Mouse (Mus musculus): ENCODE results near the gene Iqcg. TPM values are rescaled to one million over a fixed set of nuclear protein-coding genes. Genes with fewer than 3 reads are reported as not detected.
A peak's percentile ranks its signal among the peaks of the same experiment; 100 is the strongest.
"Not testable (repeated sequence)": the region's sequence is repeated elsewhere in the genome, so short reads cannot be mapped to it uniquely, and the experiment has no call there.

Iqcg gene
- total RNA-seq (2021), result 1 to 10 TPM; 3.9 TPM
- long read RNA-seq, experiment 1, partial matches to known transcripts, result 31 of 33 reads
- long read RNA-seq, experiment 1, other reads (novel, unspliced or antisense), result 2 of 33 reads
- long read RNA-seq, experiment 2, partial matches to known transcripts, result 25 of 28 reads
- long read RNA-seq, experiment 2, other reads (novel, unspliced or antisense), result 3 of 28 reads

GRCm38 (mm10) chr16:33056095-33056785 is at the start of gene Iqcg, which contains the start of gene Rpl35a:
Iqcg (minus strand) TSS chr16:33056218.
Rpl35a (plus strand) TSS chr16:33056453.
- DNase-seq, result peak; percentile 75 to 90
- intact Hi-C loops (cut with DNase I), result no loop called here

GRCm38 (mm10) chr16:33085666-33086065 is 29.6 kb upstream of the Iqcg start:
- intact Hi-C loops (cut with DNase I), result no loop called here
- DNase-seq, result no peak

- intact Hi-C loops (cut with DNase I), result no loop called here
- DNase-seq, result no peak
Observed at GRCm38 (mm10) chr16:33083996-33084395, 28.0 kb upstream of the Iqcg start.

GRCm38 (mm10) chr16:33082951-33083350 is 26.9 kb upstream of the Iqcg start:
- intact Hi-C loops (cut with DNase I), result no loop called here
- DNase-seq, result no peak

- DNase-seq, result no peak
- intact Hi-C loops (cut with DNase I), result no loop called here
Observed at GRCm38 (mm10) chr16:33080063-33080462, 24.0 kb upstream of the Iqcg start.

- DNase-seq, result no peak
- intact Hi-C loops (cut with DNase I), result no loop called here
Observed at GRCm38 (mm10) chr16:33077069-33077627, 21.1 kb upstream of the Iqcg start.

- intact Hi-C loops (cut with DNase I), result no loop called here
- DNase-seq, result no peak
Observed at GRCm38 (mm10) chr16:33076078-33076477, 20.1 kb upstream of the Iqcg start.

- intact Hi-C loops (cut with DNase I), result no loop called here
- no peak for DNase-seq
Observed at GRCm38 (mm10) chr16:33074967-33075366, 18.9 kb upstream of the Iqcg start.

- intact Hi-C loops (cut with DNase I), result no loop called here
- no peak for DNase-seq
Observed at GRCm38 (mm10) chr16:33072871-33073557, 17.0 kb upstream of the Iqcg start.

GRCm38 (mm10) chr16:33070928-33071327 is 14.9 kb upstream of the Iqcg start:
- no peak for DNase-seq
- intact Hi-C loops (cut with DNase I), result no loop called here

GRCm38 (mm10) chr16:33064636-33065035 is 8.6 kb upstream of the Iqcg start:
- intact Hi-C loops (cut with DNase I), result no loop called here
- no peak for DNase-seq

- no peak for DNase-seq
- intact Hi-C loops (cut with DNase I), result no loop called here
Observed at GRCm38 (mm10) chr16:33063267-33063666, 7.2 kb upstream of the Iqcg start.

GRCm38 (mm10) chr16:33062682-33063131 is 6.7 kb upstream of the Iqcg start:
- DNase-seq, result no peak
- intact Hi-C loops (cut with DNase I), result no loop called here

GRCm38 (mm10) chr16:33062024-33062681 is 6.1 kb upstream of the Iqcg start, which contains the start of gene Lmln:
Lmln (plus strand) TSS chr16:33062521.
- intact Hi-C loops (cut with DNase I), result no loop called here
- DNase-seq, result peak; percentile 81 to 86

GRCm38 (mm10) chr16:33061400-33061799 is 5.4 kb upstream of the Iqcg start:
- intact Hi-C loops (cut with DNase I), result no loop called here
- DNase-seq, result no peak

- no peak for DNase-seq
- intact Hi-C loops (cut with DNase I), result no loop called here
Observed at GRCm38 (mm10) chr16:33060926-33061325, 4.9 kb upstream of the Iqcg start.

GRCm38 (mm10) chr16:33059471-33059870 is 3.5 kb upstream of the Iqcg start:
- no peak for DNase-seq
- intact Hi-C loops (cut with DNase I), result no loop called here

- intact Hi-C loops (cut with DNase I); DNase-seq: not testable (repeated sequence)
Observed at GRCm38 (mm10) chr16:33058656-33059055, 2.6 kb upstream of the Iqcg start.

GRCm38 (mm10) chr16:33058033-33058432 is 2.0 kb upstream of the Iqcg start:
- no peak for DNase-seq
- intact Hi-C loops (cut with DNase I), result no loop called here

GRCm38 (mm10) chr16:33056786-33057185 is 768 bp upstream of the Iqcg start:
- no peak for DNase-seq

GRCm38 (mm10) chr16:33055655-33056054 is 363 bp downstream of the Iqcg start:
- intact Hi-C loops (cut with DNase I), result no loop called here
- DNase-seq, result no peak

More at GRCm38 (mm10) chr16:33056786-33057185, 768 bp upstream of the Iqcg start:
- intact Hi-C loops (cut with DNase I), result no loop called here
